Mouse (Mus musculus): ENCODE results near the gene Gm16506. TPM values are rescaled to one million over a fixed set of nuclear protein-coding genes. Genes with fewer than 3 reads are reported as not detected.
"Not testable (repeated sequence)": the region's sequence is repeated elsewhere in the genome, so short reads cannot be mapped to it uniquely, and the experiment has no call there.

The Gm16506 gene
- polyA plus RNA-seq (2015; fragmentation: Nextera tagmentation; extraction: Ambion mirVana) = not detected in 2 replicates

- not testable (repeated sequence) for H3K36me3 ChIP-seq; H3K4me1 ChIP-seq; ATAC-seq (ENCODE audit: low FRiP score); H3K9ac ChIP-seq (replicated peaks); H3K4me2 ChIP-seq; H3K27me3 ChIP-seq (replicated peaks); H3K4me3 ChIP-seq (replicated peaks); H3K9me3 ChIP-seq (replicated peaks); H3K27ac ChIP-seq (replicated peaks)
- WGBS = 98% methylated on average over 2 of the region's 3 CpGs
These were observed at the start of gene Gm16506 for GRCm38 (mm10) chr14:43727385-43727784. Gene Gm16506 (minus strand): TSS chr14:43727485.

GRCm38 (mm10) chr14:43747566-43747965 lies 20.3 kb upstream of the Gm16506 start, which contains the start of gene Gm6526:
Gene Gm6526 (plus strand): TSS chr14:43747866.
- 85% methylated on average over 4 of the region's 4 CpGs for WGBS
- not testable (repeated sequence) for ATAC-seq (ENCODE audit: low FRiP score); H3K9me3 ChIP-seq (replicated peaks); H3K36me3 ChIP-seq; H3K4me2 ChIP-seq; H3K9ac ChIP-seq (replicated peaks); H3K27ac ChIP-seq (replicated peaks); H3K4me1 ChIP-seq; H3K27me3 ChIP-seq (replicated peaks); H3K4me3 ChIP-seq (replicated peaks)

DNA sequence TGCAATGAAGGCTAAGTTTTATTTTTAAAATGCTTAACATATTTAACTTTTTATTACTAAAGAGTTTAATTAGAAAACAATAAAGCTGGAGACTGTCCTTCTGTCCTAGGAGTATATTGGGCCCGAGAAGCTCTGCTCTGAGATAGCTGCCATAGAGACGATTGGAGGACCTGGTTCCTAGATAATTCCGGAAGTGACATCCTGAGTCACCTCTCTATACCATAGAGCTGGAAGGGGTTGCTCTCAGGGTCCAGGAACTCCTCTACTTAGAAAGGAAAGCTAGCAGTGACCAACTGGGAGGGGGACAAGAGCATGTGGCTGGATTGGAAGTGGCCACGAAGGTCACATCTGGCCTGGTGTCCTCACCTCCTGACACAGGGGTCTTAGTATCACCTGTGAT lies 29.7 kb downstream of the Gm16506 start, which contains the start of gene Gm7324:
TSS of gene Gm7324 (plus strand) at position 208 of the 400 bp plus-strand sequence.
- H3K27ac ChIP-seq (replicated peaks); H3K4me3 ChIP-seq (replicated peaks); H3K9ac ChIP-seq (replicated peaks); H3K4me2 ChIP-seq; H3K4me1 ChIP-seq; H3K36me3 ChIP-seq; H3K9me3 ChIP-seq (replicated peaks); H3K27me3 ChIP-seq (replicated peaks); ATAC-seq (ENCODE audit: low FRiP score): not testable (repeated sequence)
- WGBS = 82% methylated on average over 4 of the region's 4 CpGs

DNA sequence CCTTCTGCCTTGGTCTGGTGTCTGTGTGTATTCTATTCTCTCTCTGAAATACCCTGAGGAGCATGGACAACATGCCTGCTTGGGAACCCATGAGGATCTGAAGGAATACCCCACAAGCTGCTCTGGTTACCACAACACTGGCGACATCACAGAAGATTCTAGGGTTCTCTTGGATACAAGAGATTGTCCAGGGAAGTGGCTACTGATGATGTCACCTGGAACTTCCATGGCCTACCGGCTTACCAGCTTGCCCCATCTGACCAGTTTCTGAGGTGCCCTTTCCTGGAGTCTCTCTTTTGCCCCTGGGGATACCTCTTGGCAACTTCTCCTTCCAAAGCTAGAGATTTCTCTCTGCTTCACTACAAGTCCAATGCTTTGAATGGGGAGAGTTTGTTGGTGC lies 50.2 kb downstream of the Gm16506 start, which contains the start of gene Gm8165:
TSS of gene Gm8165 (minus strand) at position 101 of the 400 bp plus-strand sequence.
- not testable (repeated sequence) for H3K27ac ChIP-seq (replicated peaks); H3K36me3 ChIP-seq; H3K4me1 ChIP-seq; H3K9me3 ChIP-seq (replicated peaks); ATAC-seq (ENCODE audit: low FRiP score); H3K9ac ChIP-seq (replicated peaks); H3K4me2 ChIP-seq; H3K27me3 ChIP-seq (replicated peaks); H3K4me3 ChIP-seq (replicated peaks)
- WGBS = 100% methylated on average over 1 of the region's 2 CpGs

Other genes starting within 250 kb of the Gm16506 start
- gene Gm5799, start 183.9 kb downstream of the Gm16506 start, polyA plus RNA-seq (2015; fragmentation: Nextera tagmentation; extraction: Ambion mirVana) = not detected in 2 replicates
- not detected in 2 replicates for gene Gm17654, start 148.3 kb downstream of the Gm16506 start, polyA plus RNA-seq (2015; fragmentation: Nextera tagmentation; extraction: Ambion mirVana)
- gene Gm10375, start 119.5 kb downstream of the Gm16506 start, polyA plus RNA-seq (2015; fragmentation: Nextera tagmentation; extraction: Ambion mirVana) = not detected in 2 replicates
- gene Gm8165, start 50.3 kb downstream of the Gm16506 start, polyA plus RNA-seq (2015; fragmentation: Nextera tagmentation; extraction: Ambion mirVana) = not detected in 2 replicates
- gene Gm7324, start 29.7 kb downstream of the Gm16506 start, polyA plus RNA-seq (2015; fragmentation: Nextera tagmentation; extraction: Ambion mirVana) = 0.61 and 0.92 TPM in 2 replicates
- not detected in 2 replicates for gene Gm6526, start 20.4 kb upstream of the Gm16506 start, polyA plus RNA-seq (2015; fragmentation: Nextera tagmentation; extraction: Ambion mirVana)
- not detected in 2 replicates for gene Gm8180, start 57.3 kb upstream of the Gm16506 start, polyA plus RNA-seq (2015; fragmentation: Nextera tagmentation; extraction: Ambion mirVana)
- gene Ear1, start 148.0 kb upstream of the Gm16506 start, polyA plus RNA-seq (2015; fragmentation: Nextera tagmentation; extraction: Ambion mirVana) = 0.45 TPM in 1 of 2 replicates, not detected in the other
- not detected in 2 replicates for gene Ear10, start 196.1 kb upstream of the Gm16506 start, polyA plus RNA-seq (2015; fragmentation: Nextera tagmentation; extraction: Ambion mirVana)
- 7.1 and 8.3 TPM in 2 replicates for gene Gm8113, start 197.9 kb upstream of the Gm16506 start, polyA plus RNA-seq (2015; fragmentation: Nextera tagmentation; extraction: Ambion mirVana)
- gene Ang5, start 229.6 kb upstream of the Gm16506 start, polyA plus RNA-seq (2015; fragmentation: Nextera tagmentation; extraction: Ambion mirVana) = not detected in 2 replicates

All from neural tube, embryonic 15.5 days (tissue).